Mouse (Mus musculus) embryonic facial prominence, embryonic 15.5 days (tissue): ENCODE data around the gene Mindy4. TPM values are rescaled to one million over a fixed set of nuclear protein-coding genes. Genes with fewer than 3 reads are reported as not detected.

Experiments used
- ATAC-seq: fragments of 200-750 bp; cut with Nextera tagmentation; 2 replicates; pipeline ENCODE4 v1.8.0; 2017; ENCODE audit warnings: low read depth, moderate TSS enrichment; ENCODE audit not compliant: insufficient number of reproducible peaks, low FRiP score, low TSS enrichment
- H3K27ac ChIP-seq: fragments of 300-500 bp; sonication (generic); replicated peaks from 2 replicates; pipeline ENCODE4 v1.5.1; 2015; ENCODE audit warnings: mild to moderate bottlenecking, inconsistent platforms
- H3K27me3 ChIP-seq: fragments of 300-500 bp; sonication (generic); 2 replicates; pipeline ENCODE4 v1.6.1; 2015; ENCODE audit warnings: inconsistent platforms
- H3K36me3 ChIP-seq: fragments of 300-500 bp; sonication (generic); 2 replicates; pipeline ENCODE4 v1.6.1; 2015; ENCODE audit warnings: mild to moderate bottlenecking, inconsistent platforms
- H3K4me1 ChIP-seq: fragments of 300-500 bp; sonication (generic); 2 replicates; pipeline ENCODE4 v1.6.1; 2015; ENCODE audit warnings: inconsistent platforms
- H3K4me2 ChIP-seq: fragments of 300-500 bp; sonication (generic); replicated peaks from 2 replicates; pipeline ENCODE4 v1.6.1; 2015; ENCODE audit warnings: mild to moderate bottlenecking, inconsistent platforms
- H3K4me3 ChIP-seq: fragments of 300-500 bp; sonication (generic); replicated peaks from 2 replicates; pipeline ENCODE4 v1.5.1; 2015; ENCODE audit warnings: mild to moderate bottlenecking, inconsistent platforms
- H3K9ac ChIP-seq: fragments of 300-500 bp; sonication (generic); 2 replicates; pipeline ENCODE4 v1.6.1; 2015; ENCODE audit warnings: inconsistent platforms
- H3K9me3 ChIP-seq: fragments of 300-500 bp; sonication (generic); replicated peaks from 2 replicates; pipeline ENCODE4 v1.6.1; 2016; ENCODE audit warnings: inconsistent platforms
- WGBS: fragments of 180-500 bp; shearing (Covaris S2); methylation state at CpG from one replicate; pipeline ENCODE4 v1.1.7; 2015; 5-methylcytosine and 5-hydroxymethylcytosine counted together
- polyA plus RNA-seq: library from polyadenylated mRNA; unstranded; fragments of >200 nt; fragmentation: Nextera tagmentation; extraction: Ambion mirVana; gene quantifications from 2 replicates; pipeline ENCODE4 v1.2.1, GENCODE M21; 2015

Mindy4 gene
- polyA plus RNA-seq: 16.5 and 21.4 TPM in 2 replicates

- no peaks in the 10 kb centered on the region for H3K27me3 ChIP-seq
- peak within 1 kb of the TSS; percentile 75 for H3K4me2 ChIP-seq
- H3K36me3 ChIP-seq: no peaks in the 10 kb centered on the region
- H3K4me1 ChIP-seq: peaks cover 16% of the 10 kb centered on the region
- H3K9me3 ChIP-seq: no peaks in the 10 kb centered on the region
- peak within 1 kb of the TSS; percentile 97 for H3K27ac ChIP-seq
- peak within 1 kb of the TSS; percentile 61 for H3K4me3 ChIP-seq
- WGBS: 4% methylated on average over 33 of the region's 33 CpGs
- peak; percentile 93 for ATAC-seq
- H3K9ac ChIP-seq: peak within 1 kb of the TSS; percentile 54
These were observed at the start of gene Mindy4 for GRCm38 (mm10) chr6:55202913-55203910. TSS of gene Mindy4 (plus strand) at chr6:55203383.

DNA sequence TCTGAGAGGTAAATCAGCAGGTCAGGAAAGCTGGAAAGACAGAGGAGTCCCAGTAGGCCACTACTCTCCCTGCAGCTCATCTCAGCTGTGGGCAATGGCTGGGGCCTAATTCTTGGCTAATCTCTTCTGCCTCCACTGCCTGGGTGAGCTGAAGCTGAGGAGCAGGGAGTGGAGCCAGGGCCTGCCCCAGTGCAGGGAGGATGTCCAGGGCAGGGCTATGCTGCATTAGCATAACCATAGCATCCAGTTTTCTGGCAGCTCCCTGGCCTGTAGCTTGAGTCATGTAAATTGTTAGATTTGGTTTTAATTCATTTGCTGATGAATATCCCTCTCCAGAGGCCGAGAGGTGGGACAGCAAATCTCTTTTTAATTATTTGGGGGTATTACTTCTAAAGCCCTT is 43.9 kb upstream of the Mindy4 start:
- WGBS: 70% methylated on average over 1 of the region's 1 CpGs
- no peak overlapping the region for H3K4me3 ChIP-seq

DNA sequence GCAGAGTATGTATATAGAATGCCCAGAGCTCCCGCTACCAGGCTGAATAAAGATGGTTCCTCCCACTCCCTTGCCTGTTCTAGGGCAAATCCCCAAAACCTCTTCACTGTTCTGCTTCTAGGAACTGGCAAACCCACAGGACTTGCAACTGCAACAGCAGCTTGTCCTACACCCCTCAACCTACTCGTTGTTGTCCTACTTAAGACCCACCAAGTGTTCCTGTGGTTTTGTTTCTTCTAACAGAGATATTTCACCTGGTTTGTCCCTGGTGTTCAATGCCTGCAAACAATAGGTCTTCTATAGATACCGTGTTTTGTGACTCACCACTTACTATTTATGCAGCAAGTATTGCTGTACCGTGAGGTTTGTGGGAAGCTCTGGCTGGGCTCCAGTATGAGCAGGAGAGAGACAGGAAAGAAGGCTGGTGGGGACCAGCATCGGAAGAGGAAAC is 41.8 kb upstream of the Mindy4 start:
- 71% methylated on average over 5 of the region's 5 CpGs for WGBS
- Histone ChIP-seq H3K27me3 (no peaks in the 10 kb centered on the region), H3K36me3 (no peaks in the 10 kb centered on the region)

More for the DNA sequence above, 43.9 kb upstream of the Mindy4 start:
- ATAC-seq: no peak
- Histone ChIP-seq H3K27ac (no peak overlapping the region), H3K36me3 (no peaks in the 10 kb centered on the region), H3K9ac (no peak overlapping the region), H3K27me3 (no peaks in the 10 kb centered on the region), H3K4me1 (no peaks in the 10 kb centered on the region), H3K9me3 (no peaks in the 10 kb centered on the region), H3K4me2 (no peak overlapping the region)

DNA sequence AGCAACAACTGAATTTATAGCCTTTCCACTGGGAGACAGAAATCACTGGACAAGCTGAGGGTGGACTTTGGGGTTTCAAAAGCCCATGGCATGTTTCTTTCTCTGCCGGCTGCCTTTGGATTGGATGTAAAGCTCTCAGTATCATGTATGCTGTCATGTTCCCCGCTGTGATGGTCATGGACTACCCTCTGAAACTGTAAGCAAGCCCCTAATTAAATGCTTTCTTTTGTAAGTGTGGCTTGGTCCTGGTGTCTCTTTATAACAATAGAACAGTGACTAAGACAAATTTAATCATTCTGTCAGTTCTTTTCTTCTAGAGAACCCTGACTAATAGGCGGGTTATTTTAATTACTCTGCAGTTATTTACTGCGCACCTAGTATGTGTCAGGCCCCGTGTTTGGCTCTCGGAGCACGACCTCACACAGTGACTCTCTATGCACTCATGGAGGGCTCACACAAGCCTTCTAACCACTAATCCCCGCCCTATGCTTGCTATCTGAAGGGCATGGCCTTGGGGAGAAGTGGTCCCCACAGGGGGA is 40.1 kb upstream of the Mindy4 start:
- no peaks in the 10 kb centered on the region for H3K4me1 ChIP-seq
- H3K4me2 ChIP-seq: no peak overlapping the region
- 75% methylated on average over 8 of the region's 8 CpGs for WGBS
- H3K4me3 ChIP-seq: no peak overlapping the region
- no peaks in the 10 kb centered on the region for H3K36me3 ChIP-seq
- no peak for ATAC-seq
- H3K9me3 ChIP-seq: no peaks in the 10 kb centered on the region
- H3K27me3 ChIP-seq: no peaks in the 10 kb centered on the region
- H3K27ac ChIP-seq: no peak overlapping the region
- no peak overlapping the region for H3K9ac ChIP-seq

More for the DNA sequence above, 41.8 kb upstream of the Mindy4 start:
- Histone ChIP-seq H3K9ac (no peak overlapping the region), H3K4me2 (no peak overlapping the region), H3K9me3 (no peaks in the 10 kb centered on the region), H3K4me1 (no peaks in the 10 kb centered on the region), H3K27ac (no peak overlapping the region), H3K4me3 (no peak overlapping the region)
- ATAC-seq: no peak

- Histone ChIP-seq H3K4me1 (no peaks in the 10 kb centered on the region), H3K36me3 (no peaks in the 10 kb centered on the region), H3K27ac (no peak overlapping the region), H3K4me2 (no peak overlapping the region), H3K4me3 (no peak overlapping the region), H3K9ac (no peak overlapping the region), H3K27me3 (no peaks in the 10 kb centered on the region), H3K9me3 (no peaks in the 10 kb centered on the region)
- ATAC-seq: no peak
- WGBS: 38% methylated on average over 7 of the region's 7 CpGs
These were observed 36.3 kb upstream of the Mindy4 start for GRCm38 (mm10) chr6:55166777-55167463.

DNA sequence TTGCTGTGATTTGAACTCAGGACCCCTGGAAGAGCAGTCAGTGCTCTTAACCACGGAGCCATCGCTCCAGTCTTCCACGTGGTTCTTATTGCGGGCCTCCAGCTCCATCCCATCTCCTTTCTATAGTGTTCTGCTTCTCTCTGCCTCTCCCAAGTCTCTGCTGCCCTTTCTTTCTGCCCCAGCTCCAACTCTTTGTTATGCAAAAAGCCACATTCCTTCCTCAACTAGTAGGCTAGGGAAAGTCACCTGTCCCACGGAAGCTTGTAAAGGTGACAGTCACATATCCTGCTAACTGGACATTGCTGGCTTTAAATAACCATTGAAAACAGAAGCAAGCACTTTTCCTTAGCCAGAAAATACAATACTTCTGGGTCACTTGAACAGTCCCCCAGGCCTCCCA is 33.4 kb upstream of the Mindy4 start:
- Histone ChIP-seq H3K36me3 (no peaks in the 10 kb centered on the region), H3K27me3 (no peaks in the 10 kb centered on the region), H3K4me1 (no peaks in the 10 kb centered on the region), H3K4me3 (no peak overlapping the region), H3K9me3 (no peaks in the 10 kb centered on the region), H3K4me2 (no peak overlapping the region), H3K9ac (no peak overlapping the region), H3K27ac (no peak overlapping the region)
- 62% methylated on average over 5 of the region's 5 CpGs for WGBS
- ATAC-seq: no peak

- Histone ChIP-seq H3K9me3 (no peaks in the 10 kb centered on the region), H3K27ac (no peak overlapping the region), H3K36me3 (no peaks in the 10 kb centered on the region), H3K27me3 (no peaks in the 10 kb centered on the region), H3K4me2 (no peak overlapping the region), H3K9ac (no peak overlapping the region), H3K4me1 (no peaks in the 10 kb centered on the region), H3K4me3 (no peak overlapping the region)
- no peak for ATAC-seq
- WGBS: 48% methylated on average over 4 of the region's 4 CpGs
These were observed 31.5 kb upstream of the Mindy4 start for GRCm38 (mm10) chr6:55171638-55172037.

- H3K4me1 ChIP-seq: no peaks in the 10 kb centered on the region
- H3K9me3 ChIP-seq: no peaks in the 10 kb centered on the region
- H3K27ac ChIP-seq: no peak overlapping the region
- H3K4me3 ChIP-seq: no peak overlapping the region
- H3K4me2 ChIP-seq: no peak overlapping the region
- no peak overlapping the region for H3K9ac ChIP-seq
- 57% methylated on average over 10 of the region's 10 CpGs for WGBS
- ATAC-seq: no peak
- H3K27me3 ChIP-seq: no peaks in the 10 kb centered on the region
- H3K36me3 ChIP-seq: no peaks in the 10 kb centered on the region
These were observed 30.0 kb upstream of the Mindy4 start for GRCm38 (mm10) chr6:55173171-55173570.

GRCm38 (mm10) chr6:55173941-55174349 is 29.2 kb upstream of the Mindy4 start:
- ATAC-seq: no peak
- Histone ChIP-seq H3K4me1 (no peaks in the 10 kb centered on the region), H3K9ac (no peak overlapping the region), H3K27ac (no peak overlapping the region), H3K4me3 (no peak overlapping the region), H3K27me3 (no peaks in the 10 kb centered on the region), H3K4me2 (no peak overlapping the region), H3K36me3 (no peaks in the 10 kb centered on the region), H3K9me3 (no peaks in the 10 kb centered on the region)
- 27% methylated on average over 3 of the region's 3 CpGs for WGBS

GRCm38 (mm10) chr6:55174741-55175181 is 28.4 kb upstream of the Mindy4 start, which contains the start of gene Inmt:
TSS of gene Inmt (minus strand) at chr6:55175043.
- Histone ChIP-seq H3K36me3 (no peaks in the 10 kb centered on the region), H3K27ac (no peak within 1 kb of the TSS), H3K4me3 (no peak within 1 kb of the TSS), H3K9me3 (no peaks in the 10 kb centered on the region), H3K9ac (no peak within 1 kb of the TSS), H3K27me3 (no peaks in the 10 kb centered on the region), H3K4me1 (no peaks in the 10 kb centered on the region), H3K4me2 (no peak within 1 kb of the TSS)
- 62% methylated on average over 1 of the region's 1 CpGs for WGBS
- ATAC-seq: no peak

DNA sequence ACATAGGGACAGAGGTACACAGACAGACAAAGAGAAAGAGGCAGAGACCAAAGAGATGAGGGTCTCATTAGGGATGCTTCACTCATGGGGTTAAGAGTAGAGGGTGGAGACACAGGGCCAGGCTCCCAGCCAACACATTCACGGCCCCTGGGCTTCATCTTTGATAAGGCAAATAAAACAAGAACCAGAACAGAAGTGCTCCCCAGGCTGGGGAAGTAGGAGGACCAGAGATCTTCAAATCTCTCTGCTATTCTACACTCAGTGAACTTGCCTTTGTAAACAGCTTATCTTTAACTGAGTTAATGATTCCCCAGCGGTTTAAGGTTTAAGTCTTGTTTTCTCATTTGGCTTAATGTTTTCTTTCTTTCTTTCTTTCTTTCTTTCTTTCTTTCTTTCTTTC is 27.7 kb upstream of the Mindy4 start:
- no peak overlapping the region for H3K4me2 ChIP-seq
- no peaks in the 10 kb centered on the region for H3K36me3 ChIP-seq
- no peak overlapping the region for H3K27ac ChIP-seq
- no peak overlapping the region for H3K9ac ChIP-seq
- no peaks in the 10 kb centered on the region for H3K9me3 ChIP-seq
- no peaks in the 10 kb centered on the region for H3K4me1 ChIP-seq
- no peaks in the 10 kb centered on the region for H3K27me3 ChIP-seq
- 31% methylated on average over 2 of the region's 2 CpGs for WGBS
- no peak for ATAC-seq
- H3K4me3 ChIP-seq: no peak overlapping the region
